ENCODE assay signal across 16 mouse cellular contexts in the genomic region with DNA sequence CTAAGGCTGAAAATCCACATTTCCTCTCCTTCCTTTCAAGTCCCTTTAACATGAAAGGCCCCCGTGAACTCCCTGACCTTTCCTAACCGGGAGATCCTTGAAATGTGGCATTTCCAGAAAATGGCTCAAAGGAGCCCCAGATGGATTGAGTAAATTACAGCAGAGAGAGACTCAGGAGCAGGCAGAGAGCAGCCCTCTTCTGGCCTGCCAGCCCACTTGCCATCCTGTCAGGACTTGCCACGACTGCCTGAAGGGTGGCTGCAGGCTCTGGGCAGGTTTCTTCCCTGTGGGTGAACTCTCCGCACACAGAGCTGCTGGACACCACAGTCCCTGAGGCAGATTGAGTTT. TPM values are rescaled to one million over a fixed set of nuclear protein-coding genes. Genes with fewer than 3 reads are reported as not detected.
A peak's percentile ranks its signal among the peaks of the same experiment; 100 is the strongest.
DNase-seq lines count a peak whose midpoint lies in the region.
"Had no signal": no experiment of that assay in that cellular context is flagged by ENCODE, and none has a peak within 500 bp of the region (broad histone marks: within the 10 kb centered on the region; RNA-seq: fewer than 3 reads in every experiment).

No protein-coding gene starts in this region.

- peaks cover 46% of the 10 kb centered on the region for H3K4me1 ChIP-seq in heart, embryonic 10.5 days

- intact Hi-C loops in heart, postnatal 14 days (cut with DNase I) = no loop called here

- H3K27me3 ChIP-seq in heart, embryonic 10.5 days (ENCODE audit: insufficient read depth, poor library complexity, severe bottlenecking) = peaks cover 29% of the 10 kb centered on the region

- H3K27ac ChIP-seq in heart, embryonic 10.5 days = 0 out of 2 replicates have a peak overlapping the region, but pooled peaks have one; percentile 17
- H3K27ac ChIP-seq: heart, adult 2 months; limb, embryonic 15.5 days had no signal

- 28% methylated on average over 4 of the region's 4 CpGs for WGBS in heart, embryonic 10.5 days

- H3K4me3 ChIP-seq in heart, embryonic 10.5 days = peak overlapping the region; percentile 5; the same call in 1 of the 2 replicates
- H3K4me3 ChIP-seq: heart, adult 2 months; limb, embryonic 15.5 days had no signal

- no peaks in the 10 kb centered on the region for H3K9me3 ChIP-seq in heart, embryonic 10.5 days
- H3K9me3 ChIP-seq: G1E; limb, embryonic 15.5 days had no signal

- DNase-seq in heart, embryonic 10.5 days (ENCODE audit: low spot score) = no peak
- no peak for DNase-seq in heart, postnatal 14 days
- DNase-seq in retina, embryonic 14.5 days (ENCODE audit: low spot score) = peak; percentile 16
- DNase-seq in retina, postnatal 1 day = no peak
- peak; percentile 66 for DNase-seq in embryo, embryonic 11 days
- DNase-seq in mesoderm, embryonic 11.5 days (ENCODE audit: low read depth, low spot score) = peak; percentile 67
- no peak for DNase-seq in T-cell, adult 2 months (ENCODE audit: low spot score)
- no peak for DNase-seq in left cerebral cortex, adult 11 months (ENCODE audit: low spot score)
- DNase-seq: B cell, adult 2 months; cerebellum, adult 18-20 months; heart, adult 2 months; heart, postnatal 10 days; kidney, postnatal 25 days; lung, adult 18-20 months had no signal

- H3K36me3 ChIP-seq in heart, embryonic 10.5 days = no peaks in the 10 kb centered on the region
- H3K36me3 ChIP-seq: G1E; limb, embryonic 15.5 days had no signal

RNA-seq across cellular contexts. Expression of gene Tcf7, which starts 4.1 kb away (rescaled TPM):
- 7.6 and 11.5 TPM in 2 replicates for polyA plus RNA-seq in heart, embryonic 10.5 days (2016; fragmentation: Nextera tagmentation; extraction: Ambion mirVana)
- 10 to 100 TPM in 1 of 2 experiments, 1 to 10 TPM in 1; 3.2 to 45.5 TPM for total RNA-seq in heart, postnatal 14 days (2021)
- total RNA-seq: G1E had no signal
- polyA plus RNA-seq: G1E had no signal

RNA-seq across cellular contexts. Expression of gene Skp1a, which starts 55.1 kb away (rescaled TPM):
- 516 and 546 TPM in 2 replicates for polyA plus RNA-seq in heart, embryonic 10.5 days (2016; fragmentation: Nextera tagmentation; extraction: Ambion mirVana)
- total RNA-seq in heart, postnatal 14 days (2021) = 100 to 1,000 TPM; 225 to 227 TPM

Comparison
In these comparisons a context has a peak if more than half of its experiments do, and no peak if none do; other contexts are left out.
1. DNase-seq: peak in retina, embryonic 14.5 days (single experiment), embryo, embryonic 11 days (single experiment) and mesoderm, embryonic 11.5 days (single experiment); none in heart, embryonic 10.5 days (single experiment), heart, postnatal 14 days (0 of 2), retina, postnatal 1 day (single experiment), T-cell, adult 2 months (single experiment) and left cerebral cortex, adult 11 months (single experiment).